Mouse (Mus musculus) stomach, embryonic 14.5 days (tissue): ENCODE data around the gene Erbb2. TPM values are rescaled to one million over a fixed set of nuclear protein-coding genes. Genes with fewer than 3 reads are reported as not detected.

Experiments
- ATAC-seq: fragments of 200-750 bp; cut with Nextera tagmentation; 2 replicates; pipeline ENCODE4 v1.8.0; 2017; ENCODE audit warnings: low read depth, moderate TSS enrichment; ENCODE audit not compliant: insufficient number of reproducible peaks, insufficient read depth, low FRiP score
- H3K27ac ChIP-seq: fragments of 300-500 bp; sonication (generic); 2 replicates; pipeline ENCODE4 v1.5.1; 2014; ENCODE audit warnings: mild to moderate bottlenecking, low read length, moderate library complexity, mixed read lengths
- H3K27me3 ChIP-seq: fragments of 300-500 bp; sonication (generic); 2 replicates; pipeline ENCODE4 v1.6.1; 2014; ENCODE audit warnings: low read length, control low read depth, mixed read lengths; ENCODE audit not compliant: control insufficient read depth, insufficient read depth
- H3K36me3 ChIP-seq: fragments of 300-500 bp; sonication (generic); 2 replicates; pipeline ENCODE4 v1.6.1; 2014; ENCODE audit warnings: mild to moderate bottlenecking, control low read depth, low read length, moderate library complexity, mixed read lengths; ENCODE audit not compliant: control insufficient read depth, insufficient read depth
- H3K4me1 ChIP-seq: fragments of 300-500 bp; sonication (generic); 2 replicates; pipeline ENCODE4 v1.6.1; 2014; ENCODE audit warnings: low read length, control low read depth, mixed read lengths; ENCODE audit not compliant: control insufficient read depth, insufficient read depth
- H3K4me2 ChIP-seq: fragments of 300-500 bp; sonication (generic); replicated peaks from 2 replicates; pipeline ENCODE4 v1.6.1; 2014; ENCODE audit warnings: low read depth, low read length, control low read depth
- H3K4me3 ChIP-seq: fragments of 300-500 bp; sonication (generic); 2 replicates; pipeline ENCODE4 v1.5.1; 2014; ENCODE audit warnings: low read depth, low read length, control low read depth
- H3K9ac ChIP-seq: fragments of 300-500 bp; sonication (generic); replicated peaks from 2 replicates; pipeline ENCODE4 v1.6.1; 2014; ENCODE audit warnings: low read depth, mild to moderate bottlenecking, control low read depth, low read length, moderate library complexity, mixed read lengths
- H3K9me3 ChIP-seq: fragments of 300-500 bp; sonication (generic); 2 replicates; pipeline ENCODE4 v1.6.1; 2016; ENCODE audit warnings: low read depth, low read length, control low read depth; ENCODE audit not compliant: control insufficient read depth
- WGBS: fragments of 180-500 bp; shearing (Covaris S2); extraction: QIAGEN DNeasy Blood & Tissue Kit; methylation state at CpG from one replicate; pipeline ENCODE4 v1.1.7; 2014; 5-methylcytosine and 5-hydroxymethylcytosine counted together
- polyA plus RNA-seq: library from polyadenylated mRNA; unstranded; fragments of >200 nt; fragmentation: Nextera tagmentation; extraction: Ambion mirVana; gene quantifications from 2 replicates; pipeline ENCODE4 v1.2.1, GENCODE M21; 2014

Erbb2 gene
- polyA plus RNA-seq, 1 experiment from 2014 or later, result 48.0 TPM

DNA sequence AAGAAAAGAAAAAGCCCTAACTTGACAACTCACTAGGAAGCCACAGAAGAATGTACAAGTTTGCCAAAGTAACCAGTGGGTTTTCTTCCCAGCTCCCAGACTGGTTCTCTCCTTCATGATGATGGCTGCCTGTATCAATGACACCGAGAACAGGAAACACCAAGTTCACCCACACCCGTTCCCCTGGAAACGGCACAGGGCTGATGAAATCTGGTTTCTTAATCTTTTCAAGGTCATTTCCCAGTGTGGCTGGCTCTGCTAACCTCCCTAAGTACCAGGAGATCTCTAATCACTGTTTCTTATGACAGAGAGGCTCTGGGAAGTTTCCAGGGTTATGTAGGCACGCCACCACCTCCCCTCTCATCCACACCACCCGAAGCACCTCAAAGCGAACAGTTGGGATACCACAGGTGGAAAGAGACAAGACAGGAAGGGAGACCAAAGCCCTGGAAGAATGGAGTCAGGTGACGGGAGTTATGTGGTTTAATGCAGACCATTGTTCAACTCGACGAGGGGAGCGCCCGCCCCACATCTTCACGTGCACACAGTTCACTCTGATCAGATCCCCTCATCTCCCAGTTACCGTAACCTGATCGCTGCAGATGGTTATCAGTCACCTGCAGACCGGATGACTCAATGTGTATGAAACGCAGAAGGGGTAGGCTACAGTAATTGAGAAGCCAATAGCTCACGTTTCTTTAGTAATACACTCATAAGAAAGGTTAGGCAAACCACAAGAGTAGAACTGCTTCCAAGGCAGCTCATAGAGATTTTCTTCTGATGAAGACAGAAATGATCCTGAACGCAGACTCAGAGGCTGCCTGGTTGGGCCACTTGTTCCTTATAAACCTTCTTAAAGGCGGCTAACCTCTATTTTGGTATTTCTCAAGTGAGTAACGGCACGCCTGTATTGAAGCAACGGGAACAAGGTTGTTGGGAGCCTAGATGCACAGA, 57.8 kb downstream of the Erbb2 start:
- ATAC-seq, result no peak
- H3K36me3 ChIP-seq, result no peaks in the 10 kb centered on the region
- H3K4me1 ChIP-seq, result no peaks in the 10 kb centered on the region
- no peak overlapping the region for H3K9ac ChIP-seq
- no peaks in the 10 kb centered on the region for H3K9me3 ChIP-seq
- no peaks in the 10 kb centered on the region for H3K27me3 ChIP-seq
- H3K4me3 ChIP-seq, result no peak overlapping the region
- H3K27ac ChIP-seq, result no peak overlapping the region
- H3K4me2 ChIP-seq, result no peak overlapping the region
- 59% methylated on average over 22 of the region's 22 CpGs for WGBS

DNA sequence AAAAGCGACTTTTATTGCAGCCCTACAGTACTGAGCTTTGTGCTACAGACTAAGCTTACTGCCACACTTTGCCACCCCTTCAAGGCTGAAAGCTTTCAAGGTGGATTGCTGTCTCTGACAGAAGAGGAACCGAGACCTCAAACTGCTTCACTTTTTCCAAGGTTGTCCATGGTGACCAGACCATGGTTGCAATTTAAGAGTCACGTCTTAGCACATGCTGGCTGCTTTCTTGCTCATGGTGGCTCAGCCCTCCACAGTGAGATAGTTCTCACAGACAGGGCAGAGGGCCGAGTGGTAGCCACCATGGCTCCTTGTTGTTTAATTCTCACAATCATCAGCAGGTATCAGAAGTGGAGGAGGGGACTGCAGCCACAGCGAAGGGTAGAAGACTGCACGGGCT, 58.5 kb downstream of the Erbb2 start:
- Histone ChIP-seq H3K4me2 (no peak overlapping the region), H3K36me3 (no peaks in the 10 kb centered on the region), H3K27ac (no peak overlapping the region), H3K4me1 (no peaks in the 10 kb centered on the region), H3K9me3 (no peaks in the 10 kb centered on the region), H3K27me3 (no peaks in the 10 kb centered on the region), H3K4me3 (no peak overlapping the region), H3K9ac (no peak overlapping the region)
- 75% methylated on average over 6 of the region's 6 CpGs for WGBS
- ATAC-seq, result no peak

DNA sequence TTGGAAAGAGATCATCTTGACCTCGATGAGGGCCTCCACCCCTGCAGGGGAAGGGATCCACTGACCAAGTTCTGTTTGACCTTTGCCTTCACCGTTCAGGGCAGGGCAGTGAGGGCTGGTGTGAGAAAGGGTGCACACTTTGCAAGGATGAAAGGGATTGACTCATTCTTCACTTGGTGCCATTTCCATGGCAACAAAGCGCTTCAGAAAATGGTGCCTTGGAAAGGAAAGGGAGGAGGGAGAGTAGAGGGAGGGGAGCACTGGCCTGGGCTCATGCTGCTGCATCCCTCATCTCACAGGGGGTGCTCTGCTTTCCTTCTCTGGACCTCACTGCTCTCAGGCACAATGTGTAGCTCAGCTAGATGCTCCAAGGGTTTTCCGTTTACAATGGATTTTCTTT, 60.4 kb downstream of the Erbb2 start:
- no peaks in the 10 kb centered on the region for H3K9me3 ChIP-seq
- H3K27me3 ChIP-seq, result no peaks in the 10 kb centered on the region
- no peak overlapping the region for H3K9ac ChIP-seq
- H3K4me1 ChIP-seq, result no peaks in the 10 kb centered on the region
- H3K4me2 ChIP-seq, result no peak overlapping the region
- ATAC-seq, result no peak
- H3K4me3 ChIP-seq, result no peak overlapping the region
- WGBS, result 62% methylated on average over 4 of the region's 4 CpGs
- H3K27ac ChIP-seq, result no peak overlapping the region
- no peaks in the 10 kb centered on the region for H3K36me3 ChIP-seq

DNA sequence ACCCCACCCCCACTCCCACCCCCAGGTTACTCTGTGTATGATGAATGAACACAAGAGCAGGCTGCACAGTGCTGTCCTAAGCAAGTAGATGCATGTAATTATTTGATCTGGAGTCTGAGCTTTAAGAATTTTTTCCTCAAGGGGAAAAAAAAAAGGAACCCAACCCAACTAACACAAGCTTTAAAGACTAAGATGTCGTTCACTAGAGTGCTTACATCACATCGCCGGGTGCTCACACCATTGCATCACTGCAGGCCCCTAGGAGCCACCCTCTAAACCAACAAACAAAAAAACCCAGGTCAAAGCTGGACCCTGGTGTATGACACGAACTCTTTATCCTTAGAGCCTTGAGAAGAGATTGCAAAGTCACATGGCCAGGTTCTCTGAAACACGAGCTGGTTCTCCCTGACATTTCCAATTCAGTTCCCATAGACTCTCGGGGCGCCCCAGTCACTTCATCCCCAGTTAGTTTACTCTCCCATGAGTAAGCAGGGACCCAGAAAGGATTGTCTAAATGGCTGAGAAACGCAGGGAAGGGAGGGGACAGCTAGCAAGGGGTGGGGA, 61.7 kb downstream of the Erbb2 start:
- Histone ChIP-seq H3K27ac (no peak overlapping the region), H3K36me3 (no peaks in the 10 kb centered on the region), H3K4me3 (no peak overlapping the region), H3K9ac (no peak overlapping the region), H3K27me3 (no peaks in the 10 kb centered on the region), H3K9me3 (no peaks in the 10 kb centered on the region), H3K4me1 (no peaks in the 10 kb centered on the region), H3K4me2 (no peak overlapping the region)
- 50% methylated on average over 8 of the region's 8 CpGs for WGBS
- no peak for ATAC-seq

DNA sequence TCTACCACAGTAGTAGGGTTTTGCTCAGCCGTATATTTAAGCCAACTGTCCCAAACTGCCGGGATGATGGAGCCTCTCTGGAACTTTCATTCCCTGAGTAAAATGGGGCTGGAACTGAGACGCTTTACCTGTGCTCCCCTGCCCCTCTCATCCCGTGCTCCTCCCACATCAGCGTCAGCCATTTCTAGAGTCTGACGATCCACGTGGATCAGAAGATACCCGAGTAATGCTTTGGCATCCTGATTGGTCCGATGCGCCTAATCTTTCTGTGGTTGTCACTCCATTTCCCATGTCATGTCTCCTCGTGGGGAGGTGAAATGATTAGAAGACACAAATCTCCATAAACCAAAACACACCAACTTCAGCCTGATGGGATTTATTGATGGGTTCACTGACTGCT, 62.7 kb downstream of the Erbb2 start:
- no peak overlapping the region for H3K4me2 ChIP-seq
- H3K27ac ChIP-seq, result no peak overlapping the region
- H3K36me3 ChIP-seq, result no peaks in the 10 kb centered on the region
- H3K4me3 ChIP-seq, result no peak overlapping the region
- H3K9me3 ChIP-seq, result no peaks in the 10 kb centered on the region
- ATAC-seq, result no peak
- 87% methylated on average over 11 of the region's 11 CpGs for WGBS
- no peaks in the 10 kb centered on the region for H3K27me3 ChIP-seq
- no peak overlapping the region for H3K9ac ChIP-seq
- H3K4me1 ChIP-seq, result no peaks in the 10 kb centered on the region

DNA sequence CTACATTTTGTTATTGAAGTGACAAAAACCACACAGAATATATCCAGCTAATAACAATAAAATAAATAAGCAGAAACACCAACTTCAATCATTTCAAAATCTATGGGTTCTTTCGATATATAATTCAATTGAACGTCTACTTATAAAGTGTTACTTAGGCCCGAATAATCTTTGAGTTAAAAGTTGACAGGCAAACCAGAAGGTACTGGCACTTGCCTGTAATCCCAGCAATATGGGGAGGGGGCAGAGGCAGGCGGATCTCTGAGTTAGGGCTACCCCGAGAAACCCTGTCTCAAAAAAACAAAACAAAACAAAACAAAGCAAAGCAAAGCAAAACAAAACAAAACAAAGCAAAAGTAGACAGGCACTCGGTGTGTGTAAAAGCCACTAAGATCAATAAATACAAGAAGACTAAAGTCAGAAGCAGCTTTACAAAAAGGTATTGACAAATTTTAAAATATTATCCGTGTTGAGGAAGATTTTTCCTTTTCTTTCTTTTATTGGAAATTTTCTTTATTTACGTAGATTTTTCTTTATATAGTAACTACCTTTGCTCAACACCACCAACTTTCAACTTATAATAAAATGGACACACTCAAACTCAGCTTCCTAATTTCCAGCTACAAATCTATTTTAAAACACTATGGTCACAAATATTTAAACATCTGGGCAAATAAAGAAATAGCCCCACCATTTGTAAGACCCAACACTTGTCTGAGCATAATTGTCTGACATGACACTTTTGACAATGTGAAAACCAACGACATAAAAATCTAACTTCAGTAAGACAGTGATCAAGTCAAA, 63.6 kb downstream of the Erbb2 start:
- Histone ChIP-seq H3K4me2 (no peak overlapping the region), H3K4me1 (no peaks in the 10 kb centered on the region)
- WGBS, result 85% methylated on average over 9 of the region's 9 CpGs

DNA sequence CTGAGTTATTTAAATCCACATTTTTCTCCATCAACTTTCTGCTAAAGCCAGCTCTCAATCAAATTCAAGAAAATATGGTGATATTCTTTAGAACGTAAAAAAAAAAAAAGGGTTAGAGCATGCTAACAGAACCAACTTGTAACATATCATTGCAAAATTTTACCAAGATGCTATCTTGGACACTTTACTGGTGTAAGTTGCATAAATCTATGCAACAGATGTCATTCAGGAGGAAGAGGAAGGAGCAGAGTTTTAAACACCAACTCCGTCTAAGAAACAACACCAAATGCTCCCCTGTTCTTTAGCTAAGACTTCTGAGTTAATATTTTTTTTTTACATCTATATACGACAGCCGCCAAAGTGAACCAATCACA, 64.2 kb downstream of the Erbb2 start:
- no peaks in the 10 kb centered on the region for H3K4me1 ChIP-seq
- ATAC-seq, result no peak
- H3K36me3 ChIP-seq, result no peaks in the 10 kb centered on the region
- no peaks in the 10 kb centered on the region for H3K9me3 ChIP-seq
- no peak overlapping the region for H3K27ac ChIP-seq
- no peak overlapping the region for H3K4me2 ChIP-seq
- H3K27me3 ChIP-seq, result no peaks in the 10 kb centered on the region
- H3K4me3 ChIP-seq, result no peak overlapping the region
- 73% methylated on average over 4 of the region's 4 CpGs for WGBS
- H3K9ac ChIP-seq, result no peak overlapping the region

More for the DNA sequence above, 63.6 kb downstream of the Erbb2 start:
- Histone ChIP-seq H3K9me3 (no peaks in the 10 kb centered on the region), H3K27me3 (no peaks in the 10 kb centered on the region), H3K36me3 (no peaks in the 10 kb centered on the region), H3K4me3 (no peak overlapping the region), H3K9ac (no peak overlapping the region), H3K27ac (no peak overlapping the region)
- no peak for ATAC-seq

DNA sequence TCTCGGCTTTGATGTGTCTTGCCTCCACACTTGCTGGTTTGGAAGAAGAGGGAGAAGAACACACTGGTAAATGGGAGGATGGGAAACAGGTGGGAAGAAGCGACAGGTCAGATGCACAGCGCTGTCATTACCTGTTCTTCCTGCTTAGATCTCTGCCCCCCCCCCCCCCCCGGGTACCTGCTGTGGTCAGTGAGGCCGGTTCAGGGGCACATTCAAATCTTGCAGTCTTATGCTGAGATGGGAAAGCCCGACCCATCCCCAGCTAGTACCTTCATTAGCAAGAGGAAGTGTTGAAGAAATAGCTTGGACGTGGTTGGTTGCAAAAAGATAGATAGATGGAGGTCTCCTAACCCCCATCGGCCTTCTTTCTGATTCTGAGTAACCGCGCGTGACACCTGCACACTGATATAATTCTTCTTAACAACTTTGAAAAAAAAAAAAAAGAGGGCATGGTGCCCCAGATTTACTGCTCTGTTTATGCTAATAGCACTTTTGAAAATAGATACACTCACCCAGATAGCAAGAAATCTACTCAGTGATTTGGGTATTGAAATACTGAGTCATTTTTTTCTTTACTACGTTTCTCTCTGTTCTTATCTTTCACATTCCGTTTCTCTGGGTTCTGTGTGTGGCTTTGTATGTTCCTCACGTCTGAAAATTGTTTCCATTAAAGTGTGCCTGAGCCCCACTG, 64.9 kb downstream of the Erbb2 start:
- Histone ChIP-seq H3K9me3 (no peaks in the 10 kb centered on the region), H3K27ac (no peak overlapping the region), H3K4me3 (no peak overlapping the region), H3K9ac (no peak overlapping the region), H3K4me2 (no peak overlapping the region), H3K36me3 (no peaks in the 10 kb centered on the region), H3K27me3 (no peaks in the 10 kb centered on the region), H3K4me1 (no peaks in the 10 kb centered on the region)
- WGBS, result 62% methylated on average over 14 of the region's 14 CpGs
- no peak for ATAC-seq
